Comparison of ENCODE assay signal across 12 mouse cellular contexts in the genomic region with DNA sequence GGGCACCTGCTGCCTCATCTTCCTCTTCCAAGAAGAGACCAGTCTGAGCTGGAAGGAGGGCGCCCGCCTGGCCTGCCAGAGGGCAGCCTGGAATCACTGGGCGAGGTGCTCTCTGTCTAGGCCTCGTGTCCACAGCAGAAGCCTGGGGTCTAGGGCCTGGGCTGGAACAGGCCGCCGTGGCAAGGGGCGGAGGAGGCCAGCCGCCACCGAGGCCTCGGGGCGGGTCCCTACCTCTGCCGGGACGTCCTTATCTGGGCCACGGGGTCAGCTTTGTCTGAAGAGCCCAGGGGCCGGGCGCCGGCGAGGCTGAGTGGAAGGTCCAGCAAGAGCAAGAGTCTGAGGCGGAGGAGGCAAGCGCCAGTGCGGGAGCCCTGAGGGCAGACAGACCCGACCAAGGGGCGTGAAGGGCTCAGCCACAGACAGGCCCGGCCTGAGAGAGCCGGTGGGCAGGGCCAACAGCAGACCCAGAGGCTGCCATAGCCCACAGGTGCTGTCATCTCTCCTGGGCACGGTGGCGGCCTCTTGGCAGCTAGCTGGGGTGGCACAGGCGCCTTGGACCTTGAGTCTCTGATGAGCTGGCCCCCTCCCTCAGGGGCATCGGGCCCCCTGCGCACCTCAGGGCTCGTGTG. TPM values are rescaled to one million over a fixed set of nuclear protein-coding genes. Genes with fewer than 3 reads are reported as not detected.
DNase-seq lines count a peak whose midpoint lies in the region; ATAC-seq and TF ChIP-seq lines count a peak whose summit lies in the region.
"Had no signal": no experiment of that assay in that cellular context is flagged by ENCODE, and none has a peak within 500 bp of the region (broad histone marks: within the 10 kb centered on the region; RNA-seq: fewer than 3 reads in every experiment).

No protein-coding gene starts in this region.

- no peaks in the 10 kb centered on the region for H3K4me1 ChIP-seq in kidney, embryonic 14.5 days (ENCODE audit: control insufficient read depth, insufficient read depth, low read length)
- no peaks in the 10 kb centered on the region for H3K4me1 ChIP-seq in kidney, adult 2 months (ENCODE audit: control insufficient read depth, insufficient read depth, low read length)
- H3K4me1 ChIP-seq in intestine, embryonic 16.5 days (ENCODE audit: control insufficient read depth, insufficient read depth, low read length), result no peaks in the 10 kb centered on the region
- no peaks in the 10 kb centered on the region for H3K4me1 ChIP-seq in stomach, postnatal 0 days (replicated peaks; ENCODE audit: control insufficient read depth, insufficient read depth)

- H3K4me3 ChIP-seq in kidney, embryonic 14.5 days (ENCODE audit: low read length), result no peak overlapping the region
- H3K4me3 ChIP-seq in kidney, adult 2 months (ENCODE audit: insufficient read depth, low read depth, low read length), result no peak overlapping the region
- no peak overlapping the region for H3K4me3 ChIP-seq in intestine, embryonic 16.5 days (ENCODE audit: low read length)
- H3K4me3 ChIP-seq in stomach, postnatal 0 days (ENCODE audit: low read depth, low read length), result no peak overlapping the region

- peak; percentile 51; the same call in 1 of the 2 replicates for ATAC-seq in kidney, embryonic 14.5 days (ENCODE audit: low FRiP score, low TSS enrichment)
- peak; percentile 42 for ATAC-seq in intestine, embryonic 16.5 days
- ATAC-seq in stomach, postnatal 0 days (ENCODE audit: low FRiP score, low TSS enrichment), result peak; percentile 56; the same call in 1 of the 2 replicates
- ATAC-seq: inflammation-experienced regulatory T-cells, adult 6 months had no signal

- no peaks in the 10 kb centered on the region for H3K27me3 ChIP-seq in kidney, embryonic 14.5 days (ENCODE audit: control insufficient read depth, insufficient read depth, low read length)
- no peaks in the 10 kb centered on the region for H3K27me3 ChIP-seq in kidney, adult 2 months (replicated peaks; ENCODE audit: control insufficient read depth, insufficient read depth, low read length)
- H3K27me3 ChIP-seq in intestine, embryonic 16.5 days (replicated peaks; ENCODE audit: control insufficient read depth, insufficient read depth, low read length), result no peaks in the 10 kb centered on the region
- no peaks in the 10 kb centered on the region for H3K27me3 ChIP-seq in stomach, postnatal 0 days (ENCODE audit: control insufficient read depth, insufficient read depth, low read length)
- H3K27me3 ChIP-seq: CH12.LX had no signal

- H3K36me3 ChIP-seq in kidney, embryonic 14.5 days (ENCODE audit: control insufficient read depth, insufficient read depth, low read length), result peaks cover 80% of the 10 kb centered on the region
- H3K36me3 ChIP-seq in kidney, adult 2 months (ENCODE audit: control insufficient read depth, insufficient read depth, low read length), result peaks cover 6% of the 10 kb centered on the region
- peaks cover 26% of the 10 kb centered on the region for H3K36me3 ChIP-seq in intestine, embryonic 16.5 days (ENCODE audit: control insufficient read depth, insufficient read depth, low read length)
- H3K36me3 ChIP-seq in stomach, postnatal 0 days (ENCODE audit: control insufficient read depth, insufficient read depth, low read length), result peaks cover 37% of the 10 kb centered on the region

- no peak overlapping the region for H3K27ac ChIP-seq in kidney, embryonic 14.5 days (ENCODE audit: low read depth, low read length)
- H3K27ac ChIP-seq in kidney, adult 2 months (ENCODE audit: insufficient read depth, low read depth, low read length), result no peak overlapping the region
- no peak overlapping the region for H3K27ac ChIP-seq in intestine, embryonic 16.5 days (ENCODE audit: low read length)
- H3K27ac ChIP-seq in stomach, postnatal 0 days (replicated peaks), result no peak overlapping the region

- no peak for DNase-seq in kidney, adult 2 months
- peak; percentile 14 for DNase-seq in ovary, postnatal 36 days (ENCODE audit: low spot score)
- DNase-seq in ovary, adult 18-20 months (ENCODE audit: low spot score), result no peak
- DNase-seq in stomach, postnatal 0 days (ENCODE audit: low spot score), result peak; percentile 37
- no peak for DNase-seq in right cerebral cortex, adult 18-20 months
- no peak for DNase-seq in frontal cortex, postnatal 14 days (ENCODE audit: low spot score in 2 of 2)
- DNase-seq: cerebellum, adult 11-12 months; thymus, adult 2 months had no signal

- no peak for TF ChIP-seq CTCF in kidney, adult 2 months (conservative IDR thresholded peaks at IDR 0.05; ENCODE audit: insufficient read depth, insufficient read length, low read depth, low read length)
- no peak for TF ChIP-seq CTCF in stomach, postnatal 0 days (IDR thresholded peaks at IDR 0.05; ENCODE audit: low read depth)

- H3K9me3 ChIP-seq in kidney, embryonic 14.5 days (ENCODE audit: control insufficient read depth, low read length), result no peaks in the 10 kb centered on the region
- H3K9me3 ChIP-seq in intestine, embryonic 16.5 days (ENCODE audit: control insufficient read depth, low read length), result no peaks in the 10 kb centered on the region
- H3K9me3 ChIP-seq in stomach, postnatal 0 days (ENCODE audit: control insufficient read depth, low read length), result no peaks in the 10 kb centered on the region

- no peak overlapping the region for H3K4me2 ChIP-seq in kidney, embryonic 14.5 days (replicated peaks; ENCODE audit: low read depth, low read length)
- H3K4me2 ChIP-seq in intestine, embryonic 16.5 days (ENCODE audit: low read depth, low read length), result no peak overlapping the region
- no peak overlapping the region for H3K4me2 ChIP-seq in stomach, postnatal 0 days (replicated peaks; ENCODE audit: low read depth)

- TF ChIP-seq EP300 in stomach, postnatal 0 days (optimal IDR thresholded peaks at IDR 0.05), result no peak

- no peak for TF ChIP-seq POLR2A in kidney, adult 2 months (IDR thresholded peaks at IDR 0.05; ENCODE audit: low read depth, low read length)

- H3K9ac ChIP-seq in kidney, embryonic 14.5 days (ENCODE audit: low read depth, low read length), result no peak overlapping the region
- no peak overlapping the region for H3K9ac ChIP-seq in intestine, embryonic 16.5 days (ENCODE audit: low read depth, low read length)
- no peak overlapping the region for H3K9ac ChIP-seq in stomach, postnatal 0 days (ENCODE audit: low read length)

- WGBS in kidney, embryonic 14.5 days, result 87% methylated on average over 30 of the region's 31 CpGs
- whole genome bisulfite sequencing in kidney, adult 2 months, result 81% methylated on average over 31 of the region's 31 CpGs
- 78% methylated on average over 31 of the region's 31 CpGs for WGBS in intestine, embryonic 16.5 days
- 72% methylated on average over 31 of the region's 31 CpGs for WGBS in stomach, postnatal 0 days

RNA-seq across cellular contexts. Expression of a gene that starts 12.8 kb away (rescaled TPM):
- 60.6 and 62.7 TPM in 2 replicates for polyA plus RNA-seq in kidney, embryonic 14.5 days (2014; fragmentation: Nextera tagmentation; extraction: Ambion mirVana)
- 36.9 and 48.0 TPM in 2 replicates for polyA plus RNA-seq in kidney, adult 2 months (2012; rRNA removed)
- polyA plus RNA-seq in intestine, embryonic 16.5 days (2015; fragmentation: Nextera tagmentation; extraction: Ambion mirVana), result 75.0 and 75.7 TPM in 2 replicates
- 30.3 and 31.0 TPM in 2 replicates for polyA plus RNA-seq in stomach, postnatal 0 days (2015; fragmentation: Nextera tagmentation; extraction: Ambion mirVana)

RNA-seq across cellular contexts. Expression of a gene that starts 16.6 kb away (rescaled TPM):
- polyA plus RNA-seq in kidney, embryonic 14.5 days (2014; fragmentation: Nextera tagmentation; extraction: Ambion mirVana), result 81.7 and 93.7 TPM in 2 replicates
- 71.5 and 96.4 TPM in 2 replicates for polyA plus RNA-seq in kidney, adult 2 months (2012; rRNA removed)
- 66.3 and 73.0 TPM in 2 replicates for polyA plus RNA-seq in intestine, embryonic 16.5 days (2015; fragmentation: Nextera tagmentation; extraction: Ambion mirVana)
- 25.2 and 31.7 TPM in 2 replicates for polyA plus RNA-seq in stomach, postnatal 0 days (2015; fragmentation: Nextera tagmentation; extraction: Ambion mirVana)

RNA-seq across cellular contexts. Expression of a gene that starts 49.3 kb away (rescaled TPM):
- polyA plus RNA-seq in kidney, embryonic 14.5 days (2014; fragmentation: Nextera tagmentation; extraction: Ambion mirVana), result 94.5 and 132 TPM in 2 replicates
- 27.0 and 33.7 TPM in 2 replicates for polyA plus RNA-seq in kidney, adult 2 months (2012; rRNA removed)
- polyA plus RNA-seq in intestine, embryonic 16.5 days (2015; fragmentation: Nextera tagmentation; extraction: Ambion mirVana), result 35.1 and 56.8 TPM in 2 replicates
- polyA plus RNA-seq in stomach, postnatal 0 days (2015; fragmentation: Nextera tagmentation; extraction: Ambion mirVana), result 28.6 and 29.9 TPM in 2 replicates

RNA-seq across cellular contexts. Expression of a gene that starts 55.5 kb away (rescaled TPM):
- 26.6 and 37.2 TPM in 2 replicates for polyA plus RNA-seq in kidney, embryonic 14.5 days (2014; fragmentation: Nextera tagmentation; extraction: Ambion mirVana)
- polyA plus RNA-seq in kidney, adult 2 months (2012; rRNA removed), result 30.9 and 34.6 TPM in 2 replicates
- 17.5 and 18.9 TPM in 2 replicates for polyA plus RNA-seq in intestine, embryonic 16.5 days (2015; fragmentation: Nextera tagmentation; extraction: Ambion mirVana)
- polyA plus RNA-seq in stomach, postnatal 0 days (2015; fragmentation: Nextera tagmentation; extraction: Ambion mirVana), result 9.6 and 13.4 TPM in 2 replicates

Comparison
In these comparisons a context has a peak if more than half of its experiments do, and no peak if none do; other contexts are left out.
1. DNase-seq: peak in ovary, postnatal 36 days (single experiment) and stomach, postnatal 0 days (single experiment); none in kidney, adult 2 months (single experiment), ovary, adult 18-20 months (single experiment), right cerebral cortex, adult 18-20 months (single experiment) and frontal cortex, postnatal 14 days (0 of 2).
2. Peak in every context shown above with its lines, with median percentiles within 50 percentile points of each other: ATAC-seq.